ENCODE assay signal across 9 mouse cellular contexts in the genomic region with DNA sequence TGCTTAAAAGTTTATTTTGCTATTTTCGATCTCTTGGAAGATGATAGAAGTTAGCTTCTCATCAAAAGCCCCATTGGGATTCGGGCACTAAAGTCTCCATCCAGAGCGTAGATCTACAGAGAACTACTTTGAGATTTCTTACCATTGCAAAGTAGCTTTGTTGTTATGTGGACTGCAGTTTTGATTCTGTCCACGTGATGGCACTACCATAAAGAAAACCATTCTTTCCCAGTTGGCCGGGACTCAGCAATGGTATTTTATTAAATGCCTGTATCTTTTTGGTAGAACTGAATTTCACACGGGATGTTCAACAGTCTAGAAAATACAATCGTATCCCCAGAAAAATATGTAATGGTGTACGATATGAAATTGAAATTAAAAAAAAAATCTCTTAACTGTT. TPM values are rescaled to one million over a fixed set of nuclear protein-coding genes. Genes with fewer than 3 reads are reported as not detected.
A peak's percentile ranks its signal among the peaks of the same experiment; 100 is the strongest.
DNase-seq lines count a peak whose midpoint lies in the region; ATAC-seq and TF ChIP-seq lines count a peak whose summit lies in the region.
"Had no signal": no experiment of that assay in that cellular context is flagged by ENCODE, and none has a peak within 500 bp of the region (broad histone marks: within the 10 kb centered on the region; RNA-seq: fewer than 3 reads in every experiment).

No protein-coding gene starts in this region.

- TF ChIP-seq CTCF in spleen, adult 2 months (IDR thresholded peaks at IDR 0.05; ENCODE audit: extremely low read depth, insufficient read depth, insufficient read length, insufficient replicate concordance) = peak; percentile 20; the same call in 1 of the 2 replicates
- TF ChIP-seq CTCF in hindbrain, postnatal 0 days (IDR thresholded peaks at IDR 0.05; ENCODE audit: low read depth) = peak; percentile 86
- peak; percentile 43; the same call in 1 of the 2 replicates for TF ChIP-seq CTCF in lung, adult 2 months (IDR thresholded peaks at IDR 0.05; ENCODE audit: insufficient read depth, low read length)

- WGBS in spleen, adult 2 months = 18% methylated on average over 8 of the region's 8 CpGs
- 17% methylated on average over 8 of the region's 8 CpGs for WGBS in hindbrain, postnatal 0 days
- 12% methylated on average over 8 of the region's 8 CpGs for WGBS in lung, adult 2 months

- peak; percentile 73 for DNase-seq in gastrocnemius, adult 18-20 months (ENCODE audit: low spot score)
- no peak for DNase-seq in gastrocnemius, postnatal 25 days
- peak; percentile 31 to 54 for DNase-seq in spleen, adult 2 months (ENCODE audit: low read depth in 1 of 2, low spot score in 2 of 2)
- DNase-seq in spleen, adult 12 weeks (ENCODE audit: low spot score) = no peak
- DNase-seq in cerebellum, adult 8-10 months = peak; percentile 68
- DNase-seq in hindbrain, postnatal 0 days (ENCODE audit: low spot score) = peak; percentile 88
- DNase-seq in lung, adult 2 months = peak; percentile 51
- peak; percentile 22 to 42 for DNase-seq in spleen, postnatal 36 days (ENCODE audit: low spot score in 2 of 2)

- TF ChIP-seq POLR2A in spleen, adult 2 months (IDR thresholded peaks at IDR 0.05; ENCODE audit: low read depth, low read length) = no peak
- no peak for TF ChIP-seq POLR2A in lung, adult 2 months (IDR thresholded peaks at IDR 0.05; ENCODE audit: borderline replicate concordance, extremely low read depth, low read depth, low read length)

- no peaks in the 10 kb centered on the region for H3K4me1 ChIP-seq in spleen, adult 2 months (ENCODE audit: control insufficient read depth, insufficient read depth, insufficient read length)
- H3K4me1 ChIP-seq in hindbrain, postnatal 0 days (ENCODE audit: insufficient read depth, low read length) = no peaks in the 10 kb centered on the region
- H3K4me1 ChIP-seq in lung, adult 2 months (ENCODE audit: control insufficient read depth, insufficient read depth, low read length) = no peaks in the 10 kb centered on the region

- H3K4me2 ChIP-seq in hindbrain, postnatal 0 days (ENCODE audit: low read depth, low read length) = no peak overlapping the region
- H3K4me2 ChIP-seq: neural tube, embryonic 12.5 days had no signal

- H3K9me3 ChIP-seq in hindbrain, postnatal 0 days (ENCODE audit: low read length) = no peaks in the 10 kb centered on the region

- no peaks in the 10 kb centered on the region for H3K36me3 ChIP-seq in spleen, adult 2 months (ENCODE audit: control insufficient read depth, insufficient read depth, low read length)
- no peaks in the 10 kb centered on the region for H3K36me3 ChIP-seq in hindbrain, postnatal 0 days (ENCODE audit: insufficient read depth, low read length)
- H3K36me3 ChIP-seq: neural tube, embryonic 12.5 days had no signal

- no peak overlapping the region for H3K4me3 ChIP-seq in spleen, adult 2 months (ENCODE audit: extremely low read depth, insufficient read depth, insufficient read length)
- H3K4me3 ChIP-seq in hindbrain, postnatal 0 days (ENCODE audit: low read length) = no peak overlapping the region
- no peak overlapping the region for H3K4me3 ChIP-seq in lung, adult 2 months (replicated peaks; ENCODE audit: extremely low read depth, low read depth, low read length)
- H3K4me3 ChIP-seq: neural tube, embryonic 12.5 days had no signal

- H3K27ac ChIP-seq in spleen, adult 2 months (ENCODE audit: insufficient read depth, low read length) = no peak overlapping the region
- no peak overlapping the region for H3K27ac ChIP-seq in hindbrain, postnatal 0 days
- H3K27ac ChIP-seq: neural tube, embryonic 12.5 days had no signal

- peaks cover 1% of the 10 kb centered on the region for H3K27me3 ChIP-seq in spleen, adult 2 months (ENCODE audit: control insufficient read depth, insufficient read depth, low read length)
- no peaks in the 10 kb centered on the region for H3K27me3 ChIP-seq in hindbrain, postnatal 0 days (ENCODE audit: insufficient read depth, low read length)
- H3K27me3 ChIP-seq: neural tube, embryonic 12.5 days had no signal

- no peak for ATAC-seq in hindbrain, postnatal 0 days

- no peak overlapping the region for H3K9ac ChIP-seq in hindbrain, postnatal 0 days (replicated peaks; ENCODE audit: low read length)
- H3K9ac ChIP-seq: neural tube, embryonic 12.5 days had no signal

RNA-seq across cellular contexts. Expression of a gene that starts 2.6 kb away (rescaled TPM):
- total RNA-seq in gastrocnemius, adult 18-20 months (2021) = 1 to 10 TPM; 2.4 to 6.0 TPM
- 1 to 10 TPM; 8.0 to 9.5 TPM for total RNA-seq in gastrocnemius, postnatal 25 days (2021)
- 2.7 and 2.9 TPM in 2 replicates for polyA plus RNA-seq in spleen, adult 2 months (2012; rRNA removed)
- 81.9 and 89.7 TPM in 2 replicates for total RNA-seq in hindbrain, postnatal 0 days (2014; rRNA removed)
- polyA plus RNA-seq in hindbrain, postnatal 0 days (2015; fragmentation: Nextera tagmentation; extraction: Ambion mirVana) = 79.2 and 86.2 TPM in 2 replicates
- polyA plus RNA-seq in lung, adult 2 months (2012; rRNA removed) = 24.5 and 27.1 TPM in 2 replicates

RNA-seq across cellular contexts. Expression of a gene that starts 35.2 kb away (rescaled TPM):
- total RNA-seq in gastrocnemius, adult 18-20 months (2021) = under 1 TPM in 1 of 2 experiments, not detected in 1; 0.11 TPM
- total RNA-seq in gastrocnemius, postnatal 25 days (2021) = not detected
- polyA plus RNA-seq in spleen, adult 2 months (2012; rRNA removed) = 3.4 and 3.7 TPM in 2 replicates
- total RNA-seq in hindbrain, postnatal 0 days (2014; rRNA removed) = not detected in 2 replicates
- 0.06 TPM in 1 of 2 replicates, not detected in the other for polyA plus RNA-seq in hindbrain, postnatal 0 days (2015; fragmentation: Nextera tagmentation; extraction: Ambion mirVana)
- polyA plus RNA-seq in lung, adult 2 months (2012; rRNA removed) = 0.59 and 1.5 TPM in 2 replicates

Comparison
In these comparisons a context has a peak if more than half of its experiments do, and no peak if none do; other contexts are left out.
1. DNase-seq: peak in gastrocnemius, adult 18-20 months (single experiment), spleen, adult 2 months (2 of 2), cerebellum, adult 8-10 months (single experiment), hindbrain, postnatal 0 days (single experiment), lung, adult 2 months (single experiment) and spleen, postnatal 36 days (2 of 2); none in gastrocnemius, postnatal 25 days (single experiment) and spleen, adult 12 weeks (single experiment).
2. CTCF ChIP-seq: peak in every context shown above with its lines; median percentile 86 in hindbrain, postnatal 0 days; 43 in lung, adult 2 months; 20 in spleen, adult 2 months.